Comparison of ENCODE assay signal across 7 mouse cellular contexts in the genomic region with DNA sequence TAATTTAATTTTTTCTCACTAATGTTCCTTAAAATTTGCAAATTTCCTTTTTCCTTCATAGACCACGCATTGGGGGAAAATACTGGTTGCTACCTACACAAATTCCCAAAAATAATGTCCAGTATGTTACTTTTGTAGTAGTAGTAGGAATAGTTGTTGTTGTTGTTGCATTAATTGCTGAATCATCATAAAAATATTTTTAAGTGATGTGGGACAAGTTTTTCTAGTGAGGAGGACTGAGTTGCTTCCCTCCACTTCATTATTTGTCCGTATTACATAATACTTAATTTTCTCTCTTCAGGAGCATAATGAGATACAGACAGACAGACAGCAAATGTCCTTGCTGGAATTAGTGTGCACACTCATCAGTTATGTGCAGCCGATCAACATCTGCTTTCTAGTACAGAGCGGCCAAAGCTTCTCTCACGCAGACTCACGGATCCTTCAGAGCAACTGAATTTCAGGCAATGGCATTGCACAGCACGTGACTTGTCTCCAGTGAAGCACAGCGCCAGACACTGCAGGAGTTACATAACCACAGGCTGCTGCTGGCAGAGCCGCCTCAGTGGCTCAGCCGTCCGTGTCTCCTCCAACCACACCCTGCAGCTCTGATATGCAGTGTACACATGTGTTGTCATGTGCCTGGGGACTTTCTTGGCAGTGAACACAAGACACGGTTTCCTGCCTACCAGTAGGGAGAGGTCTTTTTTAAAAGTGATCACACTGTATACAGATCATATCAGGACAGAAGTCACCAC.
DNase-seq lines count a peak whose midpoint lies in the region; ATAC-seq and TF ChIP-seq lines count a peak whose summit lies in the region.

No protein-coding gene starts in this region.

- H3K4me2 ChIP-seq in intestine, embryonic 14.5 days (ENCODE audit: low read length), result no peak overlapping the region

- H3K36me3 ChIP-seq in intestine, embryonic 14.5 days (ENCODE audit: control insufficient read depth, insufficient read depth, low read length), result no peaks in the 10 kb centered on the region

- H3K9ac ChIP-seq in intestine, embryonic 14.5 days (ENCODE audit: low read length), result no peak overlapping the region

- intact Hi-C loops in gastrocnemius, adult 2 months (cut with DNase I), result loop anchor here (1.0 to 10.0 kb wide), 2 partner anchors 296 to 441 kb away; no protein-coding TSS in a partner anchor

- H3K27me3 ChIP-seq in intestine, embryonic 14.5 days (replicated peaks; ENCODE audit: control insufficient read depth, insufficient read depth, low read length), result no peaks in the 10 kb centered on the region

- WGBS in intestine, embryonic 14.5 days, result 65% methylated on average over 12 of the region's 12 CpGs

- TF ChIP-seq CTCF in gastrocnemius, adult 2 months (IDR thresholded peaks at IDR 0.05), result no peak

- H3K4me1 ChIP-seq in intestine, embryonic 14.5 days (replicated peaks; ENCODE audit: control insufficient read depth, insufficient read depth, low read length), result peaks cover 3% of the 10 kb centered on the region; the same call in 1 of the 2 replicates

- no peaks in the 10 kb centered on the region for H3K9me3 ChIP-seq in intestine, embryonic 14.5 days (ENCODE audit: control insufficient read depth, low read length)

- 0 out of 2 replicates have a peak, but pooled peaks have one; percentile 65 for ATAC-seq in intestine, embryonic 14.5 days (replicated peaks; ENCODE audit: low FRiP score, low TSS enrichment, low read depth)
- ATAC-seq in megakaryocyte progenitor cell, adult 5-6 weeks (replicated peaks; ENCODE audit: poor library complexity), result peak; percentile 98

- H3K27ac ChIP-seq in gastrocnemius, adult 2 months, result peak overlapping the region; percentile 81
- no peak overlapping the region for H3K27ac ChIP-seq in intestine, embryonic 14.5 days (ENCODE audit: low read depth)

- H3K4me3 ChIP-seq in gastrocnemius, adult 2 months, result peak overlapping the region; percentile 47
- H3K4me3 ChIP-seq in intestine, embryonic 14.5 days (ENCODE audit: low read depth, low read length), result no peak overlapping the region

- DNase-seq in MN1 (ENCODE audit: low spot score), result peak; percentile 84
- DNase-seq in c-Kit-positive CD71-positive TER-119-negative erythroid progenitor cells, embryonic 14.5 days (ENCODE audit: low read depth), result peak; percentile 50
- DNase-seq in gastrocnemius, adult 2 months, result peak; percentile 90
- peak; percentile 64 for DNase-seq in intestine, embryonic 14.5 days (ENCODE audit: low spot score)
- DNase-seq in left cerebral cortex, adult 9 months (ENCODE audit: low spot score in 2 of 2), result peak; percentile 61 to 76
- DNase-seq in right cerebral cortex, postnatal 36 days (ENCODE audit: low spot score in 2 of 2), result peak; percentile 63 to 79
